In genomic region chr9:106222261-106222851, GRCm38 (mm10) we compare ENCODE assay signal across 17 mouse cellular contexts. TPM values are rescaled to one million over a fixed set of nuclear protein-coding genes. Genes with fewer than 3 reads are reported as not detected.
A peak's percentile ranks its signal among the peaks of the same experiment; 100 is the strongest.
DNase-seq lines count a peak whose midpoint lies in the region; ATAC-seq and TF ChIP-seq lines count a peak whose summit lies in the region.
"Had no signal": no experiment of that assay in that cellular context is flagged by ENCODE, and none has a peak within 500 bp of the region (broad histone marks: within the 10 kb centered on the region; RNA-seq: fewer than 3 reads in every experiment).

Gene Tlr9 (plus strand): TSS chr9:106222598.

- TF ChIP-seq POLR2A in lung, adult 2 months (IDR thresholded peaks at IDR 0.05; ENCODE audit: borderline replicate concordance, extremely low read depth, low read depth, low read length) = no peak
- no peak for TF ChIP-seq POLR2A in bone marrow macrophage, adult 2 months (IDR thresholded peaks at IDR 0.05; ENCODE audit: borderline replicate concordance, low read depth, low read length)

- peak; percentile 62 for ATAC-seq in megakaryocyte, adult 5-6 weeks (ENCODE audit: poor library complexity, severe bottlenecking)
- ATAC-seq in hindbrain, embryonic 11.5 days (ENCODE audit: low FRiP score) = no peak
- ATAC-seq: hindbrain, embryonic 16.5 days; Patski had no signal

- peak within 1 kb of the TSS; percentile 7 for H3K4me3 ChIP-seq in lung, adult 2 months (replicated peaks; ENCODE audit: extremely low read depth, low read depth, low read length)
- H3K4me3 ChIP-seq in bone marrow macrophage, adult 2 months (ENCODE audit: insufficient read depth, low read length) = peak within 1 kb of the TSS; percentile 56
- no peak within 1 kb of the TSS for H3K4me3 ChIP-seq in hindbrain, embryonic 11.5 days (ENCODE audit: low read depth, low read length)
- H3K4me3 ChIP-seq: erythroblast, embryonic 14.5 days; midbrain, embryonic 10.5 days; myocyte had no signal

- H3K4me2 ChIP-seq in hindbrain, embryonic 11.5 days (replicated peaks; ENCODE audit: low read depth, low read length) = no peak within 1 kb of the TSS
- H3K4me2 ChIP-seq: lung, embryonic 14.5 days had no signal

- H3K9me3 ChIP-seq in hindbrain, embryonic 11.5 days (ENCODE audit: control insufficient read depth, low read length) = no peaks in the 10 kb centered on the region
- H3K9me3 ChIP-seq: midbrain, embryonic 10.5 days had no signal

- no peaks in the 10 kb centered on the region for H3K27me3 ChIP-seq in splenic B cell, adult 2 months (ENCODE audit: control insufficient read depth, insufficient read depth, low read length, poor library complexity, severe bottlenecking)
- peaks cover 4% of the 10 kb centered on the region; the same call in 1 of the 2 replicates for H3K27me3 ChIP-seq in hindbrain, embryonic 11.5 days (ENCODE audit: control insufficient read depth, insufficient read depth, low read length)
- H3K27me3 ChIP-seq: Patski had no signal

- H3K36me3 ChIP-seq in splenic B cell, adult 2 months (ENCODE audit: control insufficient read depth, insufficient read depth, low read length, poor library complexity, severe bottlenecking) = peaks cover 8% of the 10 kb centered on the region
- H3K36me3 ChIP-seq in hindbrain, embryonic 11.5 days (ENCODE audit: control insufficient read depth, insufficient read depth, low read length) = no peaks in the 10 kb centered on the region
- H3K36me3 ChIP-seq: midbrain, embryonic 10.5 days had no signal

- no peak for TF ChIP-seq CTCF in lung, adult 2 months (IDR thresholded peaks at IDR 0.05; ENCODE audit: insufficient read depth, low read length)
- no peak for TF ChIP-seq CTCF in bone marrow macrophage, adult 2 months (IDR thresholded peaks at IDR 0.05; ENCODE audit: low read depth, low read length)

- 62% methylated on average over 4 of the region's 4 CpGs for WGBS in lung, adult 2 months
- WGBS in hindbrain, embryonic 11.5 days = 71% methylated on average over 4 of the region's 4 CpGs

- peak within 1 kb of the TSS; percentile 92 for H3K27ac ChIP-seq in bone marrow macrophage, adult 2 months (ENCODE audit: insufficient read depth, low read depth, low read length)
- H3K27ac ChIP-seq in hindbrain, embryonic 11.5 days (ENCODE audit: low read depth, low read length) = no peak within 1 kb of the TSS
- H3K27ac ChIP-seq: midbrain, embryonic 10.5 days had no signal

- peaks cover 13% of the 10 kb centered on the region for H3K4me1 ChIP-seq in lung, adult 2 months (ENCODE audit: control insufficient read depth, insufficient read depth, low read length)
- H3K4me1 ChIP-seq in bone marrow macrophage, adult 2 months (ENCODE audit: control insufficient read depth, insufficient read depth, low read length) = peaks cover 49% of the 10 kb centered on the region
- H3K4me1 ChIP-seq in hindbrain, embryonic 11.5 days (replicated peaks; ENCODE audit: control insufficient read depth, insufficient read depth, low read length) = no peaks in the 10 kb centered on the region; the same call in 1 of the 2 replicates

- no peak for DNase-seq in lung, adult 2 months
- DNase-seq in lung, postnatal 10 days = no peak
- DNase-seq in splenic B cell, adult 2 months (ENCODE audit: low read depth, low spot score) = peak; percentile 95
- DNase-seq in hindbrain, embryonic 11.5 days (ENCODE audit: low spot score) = no peak
- no peak for DNase-seq in thymus, adult 18-20 months
- DNase-seq: cerebellum, adult 9-10 months; kidney, adult 8-10 months; layer of hippocampus, adult 9-11 months; left cerebral cortex, postnatal 4 days; lung, embryonic 14.5 days had no signal

- no peak within 1 kb of the TSS for H3K9ac ChIP-seq in hindbrain, embryonic 11.5 days (ENCODE audit: low read depth, low read length)
- H3K9ac ChIP-seq: lung, embryonic 14.5 days had no signal

RNA-seq across cellular contexts. Expression of gene Tlr9, which starts in this region (rescaled TPM):
- polyA plus RNA-seq in lung, adult 2 months (2012; rRNA removed) = 6.0 and 6.4 TPM in 2 replicates
- 41.6 and 61.6 TPM in 2 replicates for polyA plus RNA-seq in bone marrow macrophage, adult 2 months (2012; ENCODE audit: insufficient read depth, insufficient read length, missing spikeins)
- 47.5 and 51.3 TPM in 2 replicates for total RNA-seq in megakaryocyte, adult 5-6 weeks (2015)
- 7.4 and 10.9 TPM in 2 replicates for total RNA-seq in megakaryocyte, adult 5-6 weeks (2017)
- not detected in 2 replicates for polyA plus RNA-seq in hindbrain, embryonic 11.5 days (2014; fragmentation: Nextera tagmentation; extraction: Ambion mirVana)
- polyA plus RNA-seq: midbrain, embryonic 10.5 days; myocyte had no signal
